Mouse (Mus musculus) hindbrain, embryonic 12.5 days (tissue): ENCODE results near the gene Brinp2. TPM values are rescaled to one million over a fixed set of nuclear protein-coding genes. Genes with fewer than 3 reads are reported as not detected.

Source experiments
- ATAC-seq: fragments of 200-750 bp; cut with Nextera tagmentation; 2 replicates; pipeline ENCODE4 v1.8.0; 2017; ENCODE audit warnings: moderate TSS enrichment; ENCODE audit not compliant: low FRiP score
- H3K27ac ChIP-seq: fragments of 300-500 bp; sonication (generic); 2 replicates; pipeline ENCODE4 v1.5.1; 2016; ENCODE audit warnings: mild to moderate bottlenecking
- H3K27me3 ChIP-seq: fragments of 300-500 bp; sonication (generic); 2 replicates; pipeline ENCODE4 v1.6.1; 2016; ENCODE audit warnings: mild to moderate bottlenecking
- H3K36me3 ChIP-seq: fragments of 300-500 bp; sonication (generic); 2 replicates; pipeline ENCODE4 v1.6.1; 2016; ENCODE audit warnings: mild to moderate bottlenecking
- H3K4me1 ChIP-seq: fragments of 300-500 bp; sonication (generic); 2 replicates; pipeline ENCODE4 v1.6.1; 2016
- H3K4me2 ChIP-seq: fragments of 300-500 bp; sonication (generic); replicated peaks from 2 replicates; pipeline ENCODE4 v1.6.1; 2016; ENCODE audit warnings: mild to moderate bottlenecking
- H3K4me3 ChIP-seq: fragments of 300-500 bp; sonication (generic); 2 replicates; pipeline ENCODE4 v1.5.1; 2016; ENCODE audit warnings: mild to moderate bottlenecking
- H3K9ac ChIP-seq: fragments of 300-500 bp; sonication (generic); 2 replicates; pipeline ENCODE4 v1.6.1; 2016; ENCODE audit warnings: mild to moderate bottlenecking, moderate library complexity
- H3K9me3 ChIP-seq: fragments of 300-500 bp; sonication (generic); replicated peaks from 2 replicates; pipeline ENCODE4 v1.6.1; 2016; ENCODE audit warnings: mild to moderate bottlenecking
- WGBS: fragments of 180-500 bp; shearing (Covaris S2); methylation state at CpG from one replicate; pipeline ENCODE4 v1.1.7; 2016; 5-methylcytosine and 5-hydroxymethylcytosine counted together
- polyA plus RNA-seq: library from polyadenylated mRNA; unstranded; fragments of >200 nt; fragmentation: Nextera tagmentation; extraction: Ambion mirVana; gene quantifications from 2 replicates; pipeline ENCODE4 v1.2.1, GENCODE M21; 2016

Brinp2 gene
- polyA plus RNA-seq, 1 experiment from 2014 or later = 6.8 TPM

DNA sequence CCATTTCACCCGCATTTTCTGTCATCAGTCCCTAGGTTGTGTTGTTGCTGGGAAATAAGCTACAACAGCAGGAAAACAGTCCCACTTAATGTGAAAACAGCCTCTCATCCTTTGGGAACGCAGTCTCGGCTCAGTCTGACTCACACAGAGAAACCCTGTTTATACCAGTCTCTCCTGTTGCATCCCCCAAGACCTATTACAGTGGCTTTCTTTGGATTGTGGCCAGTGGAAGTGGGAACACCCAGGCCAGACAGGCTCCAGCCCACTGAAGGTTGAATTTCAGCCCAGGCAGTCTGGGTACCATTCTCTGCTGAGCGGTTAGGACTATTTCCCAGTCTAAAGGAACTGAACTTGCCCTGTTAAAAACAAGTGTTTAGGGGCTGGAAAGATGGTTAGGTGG is 142.4 kb downstream of the Brinp2 start:
- H3K9me3 ChIP-seq = no peaks in the 10 kb centered on the region
- no peak overlapping the region for H3K4me2 ChIP-seq
- no peak overlapping the region for H3K9ac ChIP-seq
- H3K27me3 ChIP-seq = no peaks in the 10 kb centered on the region
- no peaks in the 10 kb centered on the region for H3K4me1 ChIP-seq
- no peak for ATAC-seq
- no peak overlapping the region for H3K4me3 ChIP-seq
- no peak overlapping the region for H3K27ac ChIP-seq
- WGBS = 80% methylated on average over 4 of the region's 4 CpGs
- H3K36me3 ChIP-seq = no peaks in the 10 kb centered on the region

DNA sequence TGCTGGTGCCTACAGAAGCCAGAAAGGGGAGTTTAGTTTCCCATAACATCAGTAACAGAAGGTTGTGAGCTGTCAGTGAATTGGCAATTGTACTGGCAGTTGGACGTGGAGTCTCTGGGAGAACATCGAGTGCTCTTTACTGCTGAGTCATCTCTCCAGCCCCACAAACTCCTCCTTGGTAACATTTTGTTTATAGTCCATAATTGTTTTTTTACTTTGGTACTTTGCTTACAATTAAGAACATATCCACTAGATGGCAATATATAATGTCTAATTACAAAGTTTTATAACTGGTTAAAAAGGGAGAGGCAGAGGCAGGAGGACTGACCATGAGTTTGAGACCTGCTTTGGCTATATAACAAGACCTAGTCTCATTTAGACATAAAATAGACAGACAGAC is 148.5 kb downstream of the Brinp2 start:
- H3K27me3 ChIP-seq = no peaks in the 10 kb centered on the region
- no peaks in the 10 kb centered on the region for H3K9me3 ChIP-seq
- no peaks in the 10 kb centered on the region for H3K36me3 ChIP-seq
- H3K27ac ChIP-seq = no peak overlapping the region
- H3K4me2 ChIP-seq = no peak overlapping the region
- 88% methylated on average over 2 of the region's 2 CpGs for WGBS
- H3K4me3 ChIP-seq = no peak overlapping the region
- ATAC-seq = no peak
- no peaks in the 10 kb centered on the region for H3K4me1 ChIP-seq
- no peak overlapping the region for H3K9ac ChIP-seq

DNA sequence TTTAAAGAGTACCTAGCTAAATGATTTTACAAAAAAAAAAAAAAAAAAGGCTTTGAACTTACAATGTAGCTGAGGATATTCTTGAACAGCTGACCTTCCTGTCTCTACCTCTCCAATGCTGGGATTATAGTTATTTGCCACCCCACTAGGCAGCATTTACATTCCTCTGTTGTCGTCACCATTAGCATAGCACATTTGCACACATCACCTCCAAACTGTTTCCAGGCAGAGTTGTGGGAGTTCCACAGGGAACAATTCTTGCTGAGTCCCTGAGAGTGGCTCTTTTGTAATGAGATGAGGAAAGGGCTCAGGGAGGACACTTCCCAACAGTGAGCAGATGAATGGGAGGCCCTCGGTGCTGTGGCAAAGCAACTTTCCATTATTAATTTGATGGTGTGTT is 153.2 kb downstream of the Brinp2 start:
- no peaks in the 10 kb centered on the region for H3K36me3 ChIP-seq

More for the DNA sequence above, 153.2 kb downstream of the Brinp2 start:
- Histone ChIP-seq H3K4me2 (no peak overlapping the region), H3K4me1 (no peaks in the 10 kb centered on the region), H3K27me3 (no peaks in the 10 kb centered on the region), H3K4me3 (no peak overlapping the region), H3K27ac (no peak overlapping the region), H3K9me3 (no peaks in the 10 kb centered on the region), H3K9ac (no peak overlapping the region)
- WGBS = 37% methylated on average over 2 of the region's 2 CpGs
- ATAC-seq = no peak

Other genes with a start within 250 kb of the Brinp2 start
- gene Astn1, start 5.9 kb upstream of the Brinp2 start, polyA plus RNA-seq = 22.3 and 22.4 TPM in 2 replicates